Mouse (Mus musculus) G1E (cell line): ENCODE results near the gene Plg. TPM values are rescaled to one million over a fixed set of nuclear protein-coding genes. Genes with fewer than 3 reads are reported as not detected.

Source experiments
- ATAC-seq: 2 replicates; pipeline ENCODE4 v1.8.0; 2016; ENCODE audit warnings: mild to moderate bottlenecking; ENCODE audit not compliant: insufficient number of reproducible peaks, poor library complexity, low FRiP score, severe bottlenecking; ENCODE audit errors: extremely low read depth
- DNase-seq: peaks from one replicate; pipeline ENCODE4 v3.0.0; 2012; ENCODE audit warnings: low spot score
- H3K27me3 ChIP-seq: 2 replicates; pipeline ENCODE4 v1.6.1; 2012; ENCODE audit warnings: mild to moderate bottlenecking, low read length, inconsistent platforms; ENCODE audit not compliant: insufficient read depth
- H3K36me3 ChIP-seq: replicated peaks from 2 replicates; pipeline ENCODE3; 2012; ENCODE audit warnings: mild to moderate bottlenecking, inconsistent platforms
- H3K4me1 ChIP-seq: 2 replicates; pipeline ENCODE4 v1.6.1; 2012; ENCODE audit warnings: low read depth, low read length, inconsistent platforms, mixed read lengths; ENCODE audit not compliant: insufficient read depth
- H3K4me3 ChIP-seq: 2 replicates; pipeline ENCODE4 v1.5.1; 2012; ENCODE audit warnings: low read depth, mild to moderate bottlenecking, inconsistent platforms, low read length, moderate library complexity, mixed read lengths
- H3K9me3 ChIP-seq: replicated peaks from 2 replicates; pipeline ENCODE4 v1.6.1; 2012; ENCODE audit warnings: inconsistent platforms
- CTCF ChIP-seq: IDR thresholded peaks from 2 replicates; pipeline ENCODE4 v1.5.1; 2012; ENCODE audit warnings: low read depth, low read length, inconsistent platforms, mixed read lengths
- GATA1 ChIP-seq: IDR thresholded peaks from 2 replicates; pipeline ENCODE4 v1.6.1; 2012; ENCODE audit warnings: borderline replicate concordance, low read length, inconsistent platforms, mixed read lengths
- GATA2 ChIP-seq: IDR thresholded peaks from 2 replicates; pipeline ENCODE4 v1.6.1; 2012; ENCODE audit warnings: low read depth, low read length, inconsistent platforms, borderline replicate concordance
- POLR2AphosphoS5 ChIP-seq: IDR thresholded peaks from 2 replicates; pipeline ENCODE4 v1.6.1; 2012; ENCODE audit warnings: low read depth, low read length, inconsistent platforms; ENCODE audit not compliant: insufficient replicate concordance
- TAL1 ChIP-seq: conservative IDR thresholded peaks from 2 replicates; pipeline ENCODE4 v1.6.1; 2012; ENCODE audit warnings: low read depth, low read length, inconsistent platforms, mixed read lengths
- polyA plus RNA-seq: library from polyadenylated mRNA; stranded (reverse); fragments of >175 nt; gene quantifications from 2 replicates; pipeline ENCODE4 v1.2.3, GENCODE M21; 2012
- total RNA-seq, 2 experiments: library from RNA; stranded (forward) in 1 of 2; stranded (reverse) in 1 of 2; fragments of 200-1000 nt in 1 of 2; fragments of >200 nt in 1 of 2; fragmentation: Nextera tagmentation in 1 of 2; gene quantifications; 2 replicates each; pipeline ENCODE4 v1.2.3; 2014 to 2017

Plg gene
- total and polyA plus RNA-seq, 3 experiments: not detected

DNA sequence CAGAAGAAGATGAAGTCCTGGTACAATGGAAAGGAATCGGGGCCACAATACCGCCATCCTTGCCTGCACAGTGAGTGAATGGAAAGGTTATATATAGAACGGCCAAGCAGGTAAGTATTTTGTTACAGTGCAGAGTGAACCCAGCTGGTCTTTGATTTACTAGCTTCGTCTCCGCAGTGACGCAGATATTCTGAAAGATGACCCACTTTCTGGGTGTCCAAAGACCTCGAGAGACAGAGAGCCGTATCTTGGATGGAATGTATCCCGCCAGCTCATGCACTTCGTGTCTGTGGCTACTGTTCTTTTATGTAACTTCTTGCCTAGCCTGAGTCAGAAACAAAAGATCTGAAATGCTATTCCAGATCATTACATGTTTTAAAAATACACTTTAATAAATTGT, 59.4 kb downstream of the Plg start:
- no peaks in the 10 kb centered on the region for H3K9me3 ChIP-seq
- no peaks in the 10 kb centered on the region for H3K4me1 ChIP-seq
- H3K27me3 ChIP-seq: peaks cover 48% of the 10 kb centered on the region
- TF ChIP-seq CTCF: no peak
- no peak for TF ChIP-seq GATA2
- no peak for TF ChIP-seq POLR2AphosphoS5
- TF ChIP-seq TAL1: no peak
- no peak for TF ChIP-seq GATA1
- H3K4me3 ChIP-seq: no peak overlapping the region
- no peak for DNase-seq
- no peaks in the 10 kb centered on the region for H3K36me3 ChIP-seq
- no peak for ATAC-seq

DNA sequence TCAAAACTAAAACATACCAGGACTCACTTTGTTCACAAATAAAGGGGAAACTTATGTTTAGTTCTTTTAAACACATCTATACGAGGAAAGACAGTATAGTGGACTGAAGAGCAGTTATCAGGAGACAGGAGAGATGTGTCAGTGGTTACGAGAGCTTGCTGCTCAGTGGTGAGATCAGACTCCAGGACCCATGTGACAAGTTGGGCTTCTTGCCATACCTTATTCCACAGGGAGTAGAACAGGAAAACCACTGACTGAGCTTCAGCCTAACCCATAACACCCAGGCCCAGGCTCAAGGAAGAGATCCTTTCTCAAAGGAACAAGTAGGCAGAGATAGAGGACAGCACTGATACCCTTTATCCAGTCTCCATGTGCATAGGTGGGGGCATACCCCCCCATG, 66.2 kb downstream of the Plg start:
- no peak for DNase-seq
- no peaks in the 10 kb centered on the region for H3K36me3 ChIP-seq
- ATAC-seq: no peak
- H3K4me1 ChIP-seq: no peaks in the 10 kb centered on the region
- no peak overlapping the region for H3K4me3 ChIP-seq
- TF ChIP-seq GATA2 (no peak), CTCF (no peak), TAL1 (no peak), POLR2AphosphoS5 (no peak), GATA1 (no peak)
- peaks cover 57% of the 10 kb centered on the region for H3K27me3 ChIP-seq
- H3K9me3 ChIP-seq: no peaks in the 10 kb centered on the region

DNA sequence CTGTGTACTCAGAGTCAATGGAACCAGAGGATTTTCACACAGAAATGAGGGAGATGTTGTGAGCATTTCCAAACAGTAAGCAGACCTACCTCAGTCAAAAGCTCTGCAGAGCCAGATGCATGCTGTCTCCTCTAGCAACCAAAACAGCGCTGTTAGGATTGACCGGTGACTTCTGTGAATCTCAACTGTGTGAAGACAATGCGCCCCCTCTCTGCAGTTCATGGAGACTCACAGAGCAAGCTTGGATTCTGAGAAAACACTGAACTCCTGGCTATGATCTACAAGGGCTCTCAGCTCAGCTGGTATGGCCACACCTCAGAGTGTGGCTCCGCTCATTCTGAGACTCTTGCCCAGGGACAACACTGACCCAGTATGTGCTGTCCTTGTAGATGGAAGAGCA, 72.8 kb downstream of the Plg start:
- Histone ChIP-seq H3K9me3 (no peaks in the 10 kb centered on the region), H3K27me3 (peaks cover 45% of the 10 kb centered on the region), H3K4me1 (no peaks in the 10 kb centered on the region), H3K36me3 (no peaks in the 10 kb centered on the region), H3K4me3 (no peak overlapping the region)
- TF ChIP-seq POLR2AphosphoS5: no peak
- TF ChIP-seq GATA2: no peak
- no peak for TF ChIP-seq CTCF
- no peak for TF ChIP-seq TAL1
- no peak for TF ChIP-seq GATA1
- no peak for DNase-seq
- ATAC-seq: no peak

DNA sequence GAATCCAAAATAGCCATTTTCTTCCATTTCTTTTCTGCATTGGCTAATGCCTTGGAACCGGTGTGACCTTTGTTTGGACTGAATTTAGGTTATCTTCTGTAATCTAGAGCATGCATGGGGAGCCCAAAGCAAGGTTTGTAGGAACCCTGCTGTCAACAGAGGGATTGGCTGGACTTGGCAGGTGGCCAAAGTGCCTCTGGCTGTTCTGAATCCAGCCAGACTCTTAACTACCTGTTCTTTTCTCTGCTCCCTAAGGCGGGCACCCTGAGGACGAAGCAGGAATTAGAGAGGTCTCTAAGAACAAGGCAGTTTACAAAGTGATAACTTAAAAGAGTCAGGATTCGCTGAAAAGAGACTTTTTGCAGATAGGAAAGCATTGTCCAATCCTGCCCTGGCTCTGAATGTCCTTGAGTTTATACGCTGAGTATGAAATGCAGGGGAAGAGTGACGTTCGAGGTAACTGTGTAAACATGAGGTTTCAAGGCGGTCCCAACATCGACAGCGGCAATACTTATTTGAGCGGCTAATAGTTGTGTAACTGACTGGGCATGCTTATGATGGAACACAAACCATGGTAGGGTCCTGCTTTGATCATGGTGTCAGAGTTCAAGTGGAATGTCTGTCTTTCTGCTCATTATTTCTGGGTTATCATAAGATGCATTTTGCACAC, 74.6 kb downstream of the Plg start:
- DNase-seq (no peak), ATAC-seq (no peak)
- Histone ChIP-seq H3K36me3 (no peaks in the 10 kb centered on the region), H3K9me3 (no peaks in the 10 kb centered on the region), H3K27me3 (peaks cover 33% of the 10 kb centered on the region), H3K4me3 (no peak overlapping the region), H3K4me1 (no peaks in the 10 kb centered on the region)
- TF ChIP-seq CTCF (no peak), POLR2AphosphoS5 (no peak), TAL1 (no peak), GATA1 (no peak), GATA2 (no peak)

DNA sequence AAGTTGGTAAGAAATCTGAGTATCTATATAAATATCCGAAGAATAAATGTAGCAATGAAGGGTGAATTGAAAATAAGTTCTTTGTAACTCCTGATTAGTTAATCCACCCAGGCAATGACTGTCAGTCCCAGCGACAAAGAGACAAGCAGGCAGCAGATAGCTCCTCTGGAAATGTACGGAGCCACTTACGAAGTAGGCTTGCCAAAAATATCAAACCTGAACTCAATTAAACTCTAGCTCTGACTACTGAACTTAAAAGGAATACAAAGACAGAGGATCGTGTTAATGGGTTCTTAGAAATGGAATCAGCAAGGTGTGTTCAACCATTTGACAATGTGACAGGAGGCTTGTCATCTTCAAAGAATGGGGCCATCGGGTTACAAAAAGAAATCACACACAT, 75.3 kb downstream of the Plg start:
- no peak overlapping the region for H3K4me3 ChIP-seq
- TF ChIP-seq TAL1 (no peak), GATA1 (no peak), POLR2AphosphoS5 (no peak), CTCF (no peak), GATA2 (no peak)
- H3K36me3 ChIP-seq: no peaks in the 10 kb centered on the region
- no peak for DNase-seq
- no peaks in the 10 kb centered on the region for H3K9me3 ChIP-seq
- ATAC-seq: no peak
- H3K4me1 ChIP-seq: no peaks in the 10 kb centered on the region
- H3K27me3 ChIP-seq: peaks cover 32% of the 10 kb centered on the region

DNA sequence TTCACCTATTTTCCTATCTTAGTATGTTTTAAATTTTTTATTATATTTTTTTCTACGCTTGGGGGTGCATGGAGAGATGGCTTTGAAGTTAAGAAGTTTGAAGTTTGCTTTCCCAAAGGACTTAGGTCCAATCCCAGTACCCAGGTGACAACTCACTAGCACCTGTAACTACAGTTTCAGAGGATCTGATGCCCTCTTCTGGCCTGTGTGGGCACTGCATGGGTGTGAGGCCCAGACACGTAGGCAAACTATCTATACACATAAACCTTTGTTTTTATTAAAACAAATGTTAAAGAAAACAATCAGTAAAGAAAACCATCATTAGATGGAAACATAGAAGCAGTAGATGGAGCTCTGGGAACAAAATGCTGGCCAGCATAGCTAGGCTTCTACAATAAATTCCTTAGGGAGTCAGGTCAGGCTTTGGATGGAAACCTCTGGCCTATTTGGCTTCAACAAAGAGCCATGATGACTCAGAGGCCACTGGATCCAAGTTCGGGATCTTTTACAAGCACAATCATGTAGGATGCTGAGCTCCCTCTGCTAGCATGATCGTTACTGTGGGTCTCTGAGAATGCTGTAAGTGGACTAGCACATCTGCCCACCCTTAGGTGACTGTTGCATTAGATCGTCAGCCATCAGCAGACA, 76.9 kb downstream of the Plg start:
- no peak overlapping the region for H3K4me3 ChIP-seq
- no peak for ATAC-seq
- no peaks in the 10 kb centered on the region for H3K9me3 ChIP-seq
- no peak for DNase-seq
- peaks cover 25% of the 10 kb centered on the region for H3K27me3 ChIP-seq
- H3K4me1 ChIP-seq: peaks cover 2% of the 10 kb centered on the region; the same call in 1 of the 2 replicates
- no peak for TF ChIP-seq POLR2AphosphoS5
- TF ChIP-seq GATA2: no peak
- TF ChIP-seq GATA1: no peak
- no peak for TF ChIP-seq TAL1
- peak; percentile 67 for TF ChIP-seq CTCF
- no peaks in the 10 kb centered on the region for H3K36me3 ChIP-seq
